Mouse (Mus musculus) lung, postnatal 0 days (tissue): ENCODE data around the gene Mctp2. TPM values are rescaled to one million over a fixed set of nuclear protein-coding genes. Genes with fewer than 3 reads are reported as not detected.

Experiments
- ATAC-seq: fragments of 200-750 bp; cut with Nextera tagmentation; 2 replicates; pipeline ENCODE4 v1.8.0; 2017; ENCODE audit warnings: moderate library complexity
- DNase-seq: peaks from one replicate; pipeline ENCODE4 v3.0.0-alpha.2; 2016; ENCODE audit warnings: low spot score
- H3K27ac ChIP-seq: fragments of 300-500 bp; sonication (generic); 2 replicates; pipeline ENCODE4 v1.5.1; 2014; ENCODE audit warnings: antibody characterized with exemption, mild to moderate bottlenecking, low read length, mixed read lengths
- H3K27me3 ChIP-seq: fragments of 300-500 bp; sonication (generic); replicated peaks from 2 replicates; pipeline ENCODE4 v1.6.1; 2014; ENCODE audit warnings: low read length, mixed read lengths; ENCODE audit not compliant: insufficient read depth
- H3K36me3 ChIP-seq: fragments of 300-500 bp; sonication (generic); 2 replicates; pipeline ENCODE4 v1.6.1; 2014; ENCODE audit warnings: low read length, mixed read lengths; ENCODE audit not compliant: insufficient read depth
- H3K4me1 ChIP-seq: fragments of 300-500 bp; sonication (generic); 2 replicates; pipeline ENCODE4 v1.6.1; 2014; ENCODE audit warnings: antibody characterized with exemption, low read depth, low read length, mixed read lengths; ENCODE audit not compliant: insufficient read depth
- H3K4me2 ChIP-seq: fragments of 300-500 bp; sonication (generic); replicated peaks from 2 replicates; pipeline ENCODE4 v1.6.1; 2014; ENCODE audit warnings: low read depth, mild to moderate bottlenecking, low read length, moderate library complexity, mixed read lengths
- H3K4me3 ChIP-seq: fragments of 300-500 bp; sonication (generic); 2 replicates; pipeline ENCODE4 v1.5.1; 2014; ENCODE audit warnings: low read depth, low read length
- H3K9ac ChIP-seq: fragments of 300-500 bp; sonication (generic); replicated peaks from 2 replicates; pipeline ENCODE4 v1.6.1; 2014; ENCODE audit warnings: low read depth, mild to moderate bottlenecking
- H3K9me3 ChIP-seq: fragments of 300-500 bp; sonication (generic); 2 replicates; pipeline ENCODE4 v1.6.1; 2016; ENCODE audit warnings: low read length, mixed read lengths
- CTCF ChIP-seq: IDR thresholded peaks from 2 replicates; pipeline ENCODE4 v1.5.1; 2016; ENCODE audit warnings: antibody characterized with exemption, mild to moderate bottlenecking
- EP300 ChIP-seq: IDR thresholded peaks from 2 replicates; pipeline ENCODE4 v1.6.1; 2016; ENCODE audit warnings: antibody characterized with exemption, mild to moderate bottlenecking, control low read depth
- WGBS: fragments of 180-500 bp; shearing (Covaris S2); extraction: QIAGEN DNeasy Blood & Tissue Kit; methylation state at CpG from one replicate; pipeline ENCODE4 v1.1.7; 2014; 5-methylcytosine and 5-hydroxymethylcytosine counted together
- polyA plus RNA-seq: library from polyadenylated mRNA; unstranded; fragments of >200 nt; fragmentation: Nextera tagmentation; extraction: Ambion mirVana; gene quantifications from 2 replicates; pipeline ENCODE4 v1.2.1, GENCODE M21; 2015

Mctp2 gene
- polyA plus RNA-seq: 2.7 and 3.2 TPM in 2 replicates

DNA sequence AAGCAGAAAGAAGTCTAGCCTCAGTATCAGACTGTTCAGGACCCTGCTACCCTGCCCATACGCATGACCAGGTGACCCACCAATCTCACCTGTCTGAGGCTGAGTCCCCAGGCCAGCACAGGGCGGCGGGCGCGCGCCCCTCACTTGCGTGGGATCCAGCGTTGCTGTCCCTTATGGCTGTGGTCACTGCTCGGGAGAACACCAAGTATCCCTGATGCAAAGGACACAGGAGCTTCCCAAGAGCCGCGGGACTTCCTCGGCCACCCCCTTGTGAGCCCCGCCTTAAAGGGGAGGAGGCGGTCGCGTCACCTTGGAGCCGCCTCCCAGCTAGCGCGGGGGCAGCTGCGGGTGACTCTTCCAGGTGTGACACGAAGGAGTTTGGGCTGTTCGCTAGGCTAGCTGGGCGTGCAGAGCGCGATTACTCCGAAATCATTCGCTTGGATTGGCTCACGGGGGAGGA lies at the start of gene Mctp2:
Gene Mctp2 (minus strand): TSS at position 227 of the 460 bp plus-strand sequence.
- Histone ChIP-seq H3K9ac (peak within 1 kb of the TSS; percentile 45), H3K4me3 (peak within 1 kb of the TSS; percentile 62), H3K27me3 (no peaks in the 10 kb centered on the region), H3K4me2 (peak within 1 kb of the TSS; percentile 84), H3K9me3 (no peaks in the 10 kb centered on the region), H3K36me3 (no peaks in the 10 kb centered on the region), H3K27ac (peak within 1 kb of the TSS; percentile 51), H3K4me1 (no peaks in the 10 kb centered on the region)
- DNase-seq (peak; percentile 94), ATAC-seq (peak; percentile 98)
- TF ChIP-seq EP300: no peak
- no peak for TF ChIP-seq CTCF
- WGBS: under 1% methylated on average over 28 of the region's 28 CpGs

- Histone ChIP-seq H3K4me2 (no peak overlapping the region), H3K9me3 (no peaks in the 10 kb centered on the region), H3K27me3 (no peaks in the 10 kb centered on the region), H3K9ac (no peak overlapping the region), H3K4me1 (no peaks in the 10 kb centered on the region), H3K27ac (no peak overlapping the region), H3K36me3 (no peaks in the 10 kb centered on the region), H3K4me3 (no peak overlapping the region)
- TF ChIP-seq EP300 (no peak), CTCF (no peak)
- ATAC-seq (no peak), DNase-seq (no peak)
These were observed 39.5 kb upstream of the Mctp2 start for GRCm38 (mm10) chr7:72345901-72346300.

- Histone ChIP-seq H3K36me3 (no peaks in the 10 kb centered on the region), H3K9ac (no peak overlapping the region), H3K4me2 (no peak overlapping the region), H3K4me3 (no peak overlapping the region), H3K27me3 (no peaks in the 10 kb centered on the region), H3K9me3 (no peaks in the 10 kb centered on the region), H3K4me1 (no peaks in the 10 kb centered on the region), H3K27ac (no peak overlapping the region)
- TF ChIP-seq CTCF (peak; percentile 48), EP300 (no peak)
- DNase-seq (no peak), ATAC-seq (no peak)
- 67% methylated on average over 2 of the region's 2 CpGs for WGBS
These were observed 37.3 kb upstream of the Mctp2 start for GRCm38 (mm10) chr7:72343751-72344150.

GRCm38 (mm10) chr7:72342822-72343221 lies 36.4 kb upstream of the Mctp2 start:
- H3K27me3 ChIP-seq: no peaks in the 10 kb centered on the region
- WGBS: 46% methylated on average over 2 of the region's 2 CpGs
- no peaks in the 10 kb centered on the region for H3K4me1 ChIP-seq
- H3K4me2 ChIP-seq: no peak overlapping the region
- H3K9ac ChIP-seq: no peak overlapping the region
- H3K36me3 ChIP-seq: no peaks in the 10 kb centered on the region
- TF ChIP-seq CTCF (peak; percentile 48), EP300 (no peak)
- no peak overlapping the region for H3K4me3 ChIP-seq
- H3K27ac ChIP-seq: no peak overlapping the region
- ATAC-seq: no peak
- no peak for DNase-seq
- no peaks in the 10 kb centered on the region for H3K9me3 ChIP-seq

DNA sequence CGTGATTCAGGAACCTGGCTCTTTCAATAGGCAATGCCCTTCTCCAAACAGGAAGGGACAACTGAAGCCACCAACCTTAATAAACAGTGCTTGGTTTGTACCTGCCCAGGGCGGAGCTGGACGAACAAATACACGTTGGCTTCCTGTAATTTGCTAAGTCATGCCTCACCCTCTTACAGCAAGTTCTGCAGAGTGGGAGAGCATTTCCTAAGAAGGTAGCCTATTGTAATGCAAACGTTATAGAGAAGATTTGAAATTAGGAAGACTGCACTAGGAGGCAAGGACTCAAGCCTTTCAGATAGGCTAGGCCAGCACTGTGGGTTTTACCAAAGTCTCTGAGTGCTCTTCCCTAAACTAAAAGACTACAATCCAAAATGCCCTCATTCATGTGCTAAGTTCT lies 19.6 kb upstream of the Mctp2 start:
- H3K36me3 ChIP-seq: no peaks in the 10 kb centered on the region
- H3K27me3 ChIP-seq: no peaks in the 10 kb centered on the region
- DNase-seq: no peak
- H3K9ac ChIP-seq: no peak overlapping the region
- no peak overlapping the region for H3K4me3 ChIP-seq
- WGBS: 56% methylated on average over 5 of the region's 5 CpGs
- TF ChIP-seq EP300: no peak
- TF ChIP-seq CTCF: no peak
- H3K4me1 ChIP-seq: no peaks in the 10 kb centered on the region
- H3K4me2 ChIP-seq: no peak overlapping the region
- H3K9me3 ChIP-seq: no peaks in the 10 kb centered on the region
- ATAC-seq: no peak
- H3K27ac ChIP-seq: no peak overlapping the region

- ATAC-seq: no peak
These were observed 14.5 kb upstream of the Mctp2 start for GRCm38 (mm10) chr7:72320906-72321305.

GRCm38 (mm10) chr7:72320441-72320840 lies 14.0 kb upstream of the Mctp2 start:
- 71% methylated on average over 4 of the region's 4 CpGs for WGBS
- Histone ChIP-seq H3K9ac (no peak overlapping the region), H3K27ac (no peak overlapping the region), H3K4me3 (no peak overlapping the region), H3K9me3 (no peaks in the 10 kb centered on the region), H3K27me3 (no peaks in the 10 kb centered on the region), H3K36me3 (no peaks in the 10 kb centered on the region), H3K4me1 (no peaks in the 10 kb centered on the region), H3K4me2 (no peak overlapping the region)
- TF ChIP-seq EP300 (no peak), CTCF (no peak)
- DNase-seq (no peak), ATAC-seq (no peak)

More at GRCm38 (mm10) chr7:72320906-72321305, 14.5 kb upstream of the Mctp2 start:
- Histone ChIP-seq H3K27ac (no peak overlapping the region), H3K9ac (no peak overlapping the region), H3K9me3 (no peaks in the 10 kb centered on the region), H3K4me1 (no peaks in the 10 kb centered on the region), H3K4me3 (no peak overlapping the region), H3K36me3 (no peaks in the 10 kb centered on the region), H3K27me3 (no peaks in the 10 kb centered on the region), H3K4me2 (no peak overlapping the region)
- no peak for TF ChIP-seq EP300
- WGBS: 68% methylated on average over 4 of the region's 4 CpGs
- no peak for DNase-seq
